Mouse (Mus musculus): Measurements from ENCODE around the gene Serpina3f. TPM values are rescaled to one million over a fixed set of nuclear protein-coding genes. Genes with fewer than 3 reads are reported as not detected.
"Not testable (repeated sequence)": the region's sequence is repeated elsewhere in the genome, so short reads cannot be mapped to it uniquely, and the experiment has no call there.

Gene Serpina3f
- polyA plus RNA-seq, 1 experiment from 2014 or later = 0.30 TPM

DNA sequence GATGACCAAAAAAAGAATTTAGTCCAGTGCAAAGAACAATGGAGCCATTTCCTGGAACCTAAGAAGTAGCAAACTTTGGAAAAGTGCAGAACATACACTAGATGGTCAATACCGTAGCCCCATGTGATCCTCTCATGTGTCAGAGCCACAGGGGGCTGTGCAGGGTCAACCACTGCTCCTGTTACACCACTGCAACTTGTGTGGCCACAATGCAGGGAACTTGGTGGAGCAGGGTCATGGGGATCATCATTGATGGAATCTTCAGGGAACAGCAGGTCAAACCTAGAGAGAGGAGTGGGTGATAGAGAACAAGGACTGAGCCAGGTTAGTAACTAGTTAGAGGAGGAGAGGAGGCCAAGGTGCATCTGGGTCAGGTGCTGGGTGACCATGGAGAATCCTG, 7.3 kb downstream of the Serpina3f start:
- ATAC-seq (replicated peaks; ENCODE audit: low FRiP score) = no peak
- no peaks in the 10 kb centered on the region for H3K9me3 ChIP-seq (replicated peaks)
- H3K4me1 ChIP-seq = no peaks in the 10 kb centered on the region
- no peak overlapping the region for H3K9ac ChIP-seq
- 74% methylated on average over 1 of the region's 1 CpGs for WGBS
- H3K27me3 ChIP-seq = no peaks in the 10 kb centered on the region
- H3K4me3 ChIP-seq (replicated peaks) = no peak overlapping the region
- H3K36me3 ChIP-seq = no peaks in the 10 kb centered on the region
- H3K27ac ChIP-seq = no peak overlapping the region
- no peak overlapping the region for H3K4me2 ChIP-seq

DNA sequence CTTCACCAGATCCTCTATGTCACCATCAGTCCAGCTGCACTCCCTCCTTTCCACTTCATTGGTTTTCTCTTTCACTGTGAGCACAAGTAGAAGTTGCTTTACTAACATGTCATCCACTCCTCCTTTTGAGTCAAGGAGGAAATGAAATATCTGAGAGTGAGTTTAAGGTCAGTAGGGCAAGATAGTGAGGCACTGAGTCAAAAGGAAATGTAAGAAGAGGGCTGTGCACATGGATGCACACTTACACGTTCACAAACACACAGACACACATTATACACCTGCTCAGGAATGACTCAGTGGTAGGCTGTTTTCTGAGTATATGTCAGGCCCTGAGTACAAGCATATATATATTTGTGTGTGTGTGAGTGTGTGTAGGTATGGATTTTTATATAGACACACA, 9.3 kb downstream of the Serpina3f start:
- Histone ChIP-seq H3K27me3 (no peaks in the 10 kb centered on the region), H3K4me3 (replicated peaks) (no peak overlapping the region), H3K27ac (no peak overlapping the region), H3K9ac (no peak overlapping the region), H3K4me2 (no peak overlapping the region), H3K4me1 (no peaks in the 10 kb centered on the region), H3K36me3 (no peaks in the 10 kb centered on the region), H3K9me3 (replicated peaks) (no peaks in the 10 kb centered on the region)
- 29% methylated on average over 1 of the region's 1 CpGs for WGBS
- ATAC-seq (replicated peaks; ENCODE audit: low FRiP score) = no peak

DNA sequence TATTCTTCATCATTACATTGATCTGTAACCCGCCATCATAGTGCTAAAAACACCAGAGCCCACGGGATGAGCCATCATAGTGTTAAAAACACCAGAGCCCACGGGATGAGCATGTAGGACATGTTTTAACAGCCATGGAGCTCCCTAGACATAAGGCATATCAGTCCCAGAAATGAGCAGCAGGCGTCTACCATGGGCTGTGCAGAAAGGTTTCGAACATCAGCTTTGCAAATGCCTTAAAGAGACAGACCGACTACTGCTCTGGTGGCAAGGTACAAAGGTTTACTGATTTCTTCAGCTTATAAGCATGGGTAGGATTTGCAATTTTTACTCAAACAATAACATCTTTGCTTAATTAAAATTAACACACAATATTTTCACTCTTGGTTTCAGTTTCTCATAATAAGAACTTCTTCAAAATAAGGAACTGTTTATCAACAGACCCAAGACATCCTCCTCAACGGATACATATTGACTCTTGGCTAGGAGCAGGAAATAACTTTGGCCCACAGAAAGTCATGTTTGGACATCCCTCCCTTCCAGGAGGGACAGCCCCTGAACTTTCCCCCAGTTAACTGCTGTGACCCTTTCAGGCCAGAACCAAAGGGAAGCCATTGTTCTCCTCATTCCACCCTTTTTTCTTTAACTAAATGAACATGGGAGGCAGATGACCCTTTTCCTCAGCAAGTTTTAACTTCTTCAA, 10.4 kb downstream of the Serpina3f start:
- H3K9ac ChIP-seq = no peak overlapping the region
- H3K4me2 ChIP-seq = no peak overlapping the region
- no peak overlapping the region for H3K27ac ChIP-seq
- no peaks in the 10 kb centered on the region for H3K4me1 ChIP-seq
- 76% methylated on average over 7 of the region's 7 CpGs for WGBS
- H3K36me3 ChIP-seq = no peaks in the 10 kb centered on the region
- no peak for ATAC-seq (replicated peaks; ENCODE audit: low FRiP score)
- H3K27me3 ChIP-seq = no peaks in the 10 kb centered on the region
- no peak overlapping the region for H3K4me3 ChIP-seq (replicated peaks)
- no peaks in the 10 kb centered on the region for H3K9me3 ChIP-seq (replicated peaks)

DNA sequence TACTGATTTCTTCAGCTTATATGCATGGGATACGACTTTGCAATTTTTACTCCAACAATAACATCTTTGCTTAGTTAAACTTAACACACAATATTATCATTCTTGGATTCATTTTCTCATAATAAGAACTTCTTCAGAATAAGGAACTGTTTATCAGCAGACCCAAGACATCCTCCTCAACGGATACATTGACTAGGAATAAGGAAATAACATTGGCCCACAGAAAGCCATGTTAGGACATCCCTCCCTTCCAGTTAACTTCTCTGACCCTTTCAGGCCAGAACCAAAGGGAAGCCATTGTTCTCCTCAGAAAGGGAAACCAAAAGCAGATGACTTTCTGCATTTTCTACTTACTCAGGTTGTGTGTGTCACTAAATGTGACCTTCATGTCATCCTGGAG, 16.4 kb downstream of the Serpina3f start:
- peaks cover 2% of the 10 kb centered on the region; the same call in 1 of the 2 replicates for H3K4me1 ChIP-seq
- H3K27ac ChIP-seq = no peak overlapping the region
- 75% methylated on average over 2 of the region's 2 CpGs for WGBS
- H3K4me3 ChIP-seq (replicated peaks) = no peak overlapping the region
- no peaks in the 10 kb centered on the region for H3K36me3 ChIP-seq
- no peak overlapping the region for H3K9ac ChIP-seq
- ATAC-seq (replicated peaks; ENCODE audit: low FRiP score) = no peak
- H3K4me2 ChIP-seq = no peak overlapping the region
- H3K27me3 ChIP-seq = no peaks in the 10 kb centered on the region
- no peaks in the 10 kb centered on the region for H3K9me3 ChIP-seq (replicated peaks)

DNA sequence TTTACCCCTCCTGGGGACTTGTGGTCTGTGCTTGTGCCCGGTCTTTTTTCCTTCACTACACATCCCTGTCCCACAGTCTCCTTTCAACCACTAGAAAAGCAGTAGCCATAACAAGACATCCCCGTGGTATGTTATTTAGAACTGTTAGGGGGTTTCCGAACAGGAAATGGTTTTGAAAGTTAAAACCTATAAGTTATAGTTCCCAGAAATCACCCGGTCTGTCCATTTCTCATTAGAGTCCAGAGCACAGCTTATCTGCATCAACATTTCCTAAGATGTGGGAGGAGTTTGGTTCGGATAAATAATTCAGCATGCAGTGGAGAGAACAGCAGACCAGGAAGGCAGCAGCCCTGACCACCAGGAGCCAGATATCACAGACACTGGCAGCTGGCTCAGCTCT, 21.6 kb downstream of the Serpina3f start, which contains the start of gene Serpina3g:
TSS of gene Serpina3g (plus strand) at position 331 of the 400 bp plus-strand sequence.
- Histone ChIP-seq H3K4me1 (peaks cover 10% of the 10 kb centered on the region), H3K9ac (no peak within 1 kb of the TSS), H3K36me3 (no peaks in the 10 kb centered on the region), H3K4me3 (replicated peaks) (no peak within 1 kb of the TSS; the same call in 1 of the 2 replicates), H3K4me2 (peak within 1 kb of the TSS; percentile 38), H3K27ac (peak within 1 kb of the TSS; percentile 66), H3K9me3 (replicated peaks) (no peaks in the 10 kb centered on the region), H3K27me3 (no peaks in the 10 kb centered on the region)
- 27% methylated on average over 5 of the region's 5 CpGs for WGBS
- peak; percentile 74 for ATAC-seq (replicated peaks; ENCODE audit: low FRiP score)

DNA sequence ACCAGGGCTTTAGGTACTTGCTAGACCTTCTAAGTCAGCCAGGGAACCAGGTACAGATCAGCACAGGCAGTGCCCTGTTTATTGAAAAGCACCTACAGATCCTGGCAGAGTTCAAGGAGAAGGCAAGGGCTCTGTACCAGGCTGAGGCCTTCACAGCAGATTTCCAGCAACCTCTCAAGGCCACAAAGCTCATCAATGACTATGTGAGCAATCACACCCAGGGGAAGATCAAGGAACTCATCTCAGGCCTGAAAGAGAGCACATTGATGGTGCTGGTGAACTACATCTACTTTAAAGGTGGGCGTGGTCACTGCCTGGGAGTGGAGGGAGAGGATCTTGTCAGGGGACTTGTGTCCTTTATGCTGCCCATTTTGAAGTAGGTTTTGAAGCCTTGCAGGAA, 23.7 kb downstream of the Serpina3f start:
- H3K27me3 ChIP-seq; H3K27ac ChIP-seq; H3K4me3 ChIP-seq (replicated peaks); H3K4me1 ChIP-seq; ATAC-seq (replicated peaks; ENCODE audit: low FRiP score); H3K9me3 ChIP-seq (replicated peaks); H3K9ac ChIP-seq; H3K4me2 ChIP-seq; H3K36me3 ChIP-seq: not testable (repeated sequence)
- WGBS = 90% methylated on average over 1 of the region's 1 CpGs

DNA sequence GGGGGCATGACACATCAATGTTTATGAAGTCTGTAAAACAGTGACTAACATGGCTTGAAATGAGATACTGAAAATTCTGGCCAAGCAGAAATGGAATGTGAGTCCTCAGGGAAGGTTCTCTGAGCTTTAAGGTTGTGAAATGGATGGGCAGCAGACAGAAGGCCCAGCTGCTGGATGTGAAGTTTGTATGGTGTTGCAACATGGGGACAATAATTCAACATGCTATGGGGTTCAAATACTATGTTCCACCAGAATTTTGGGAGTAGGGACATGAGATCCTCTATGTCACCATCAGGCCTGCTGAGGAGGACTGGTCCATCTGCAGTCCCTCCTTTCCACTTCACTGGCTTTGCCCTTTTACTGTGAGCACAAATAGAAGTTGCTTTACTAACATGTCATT, 29.0 kb downstream of the Serpina3f start:
- no peak for ATAC-seq (replicated peaks; ENCODE audit: low FRiP score)

DNA sequence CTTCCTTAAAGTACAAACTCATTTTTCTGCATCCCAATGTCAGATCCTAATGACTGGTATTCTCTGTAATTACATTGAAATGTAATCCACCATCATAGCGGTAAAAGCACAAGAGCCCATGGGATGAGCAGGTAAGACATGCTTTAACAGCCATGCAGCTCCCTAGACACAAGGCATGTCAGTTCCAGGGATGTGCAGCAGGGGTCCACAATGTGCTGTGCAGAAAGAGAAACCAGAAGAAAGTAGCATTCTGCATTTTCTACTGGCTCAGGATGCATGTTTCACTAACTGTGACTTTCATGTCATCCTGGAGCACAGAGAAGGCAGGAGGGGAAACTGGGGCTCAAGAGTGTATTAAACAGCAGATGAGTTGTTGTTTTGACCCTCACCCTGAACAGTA, 30.7 kb downstream of the Serpina3f start:
- H3K4me3 ChIP-seq (replicated peaks) = no peak overlapping the region
- no peak overlapping the region for H3K9ac ChIP-seq
- no peak for ATAC-seq (replicated peaks; ENCODE audit: low FRiP score)
- no peaks in the 10 kb centered on the region for H3K27me3 ChIP-seq
- WGBS = 89% methylated on average over 1 of the region's 1 CpGs
- H3K9me3 ChIP-seq (replicated peaks) = no peaks in the 10 kb centered on the region
- no peaks in the 10 kb centered on the region; the same call in 1 of the 2 replicates for H3K4me1 ChIP-seq
- no peak overlapping the region for H3K27ac ChIP-seq
- no peaks in the 10 kb centered on the region for H3K36me3 ChIP-seq
- no peak overlapping the region for H3K4me2 ChIP-seq

More for the DNA sequence above, 29.0 kb downstream of the Serpina3f start:
- Histone ChIP-seq H3K4me2 (no peak overlapping the region), H3K9ac (no peak overlapping the region), H3K9me3 (replicated peaks) (no peaks in the 10 kb centered on the region), H3K27me3 (no peaks in the 10 kb centered on the region), H3K27ac (no peak overlapping the region), H3K4me3 (replicated peaks) (no peak overlapping the region), H3K4me1 (no peaks in the 10 kb centered on the region; the same call in 1 of the 2 replicates), H3K36me3 (no peaks in the 10 kb centered on the region)

DNA sequence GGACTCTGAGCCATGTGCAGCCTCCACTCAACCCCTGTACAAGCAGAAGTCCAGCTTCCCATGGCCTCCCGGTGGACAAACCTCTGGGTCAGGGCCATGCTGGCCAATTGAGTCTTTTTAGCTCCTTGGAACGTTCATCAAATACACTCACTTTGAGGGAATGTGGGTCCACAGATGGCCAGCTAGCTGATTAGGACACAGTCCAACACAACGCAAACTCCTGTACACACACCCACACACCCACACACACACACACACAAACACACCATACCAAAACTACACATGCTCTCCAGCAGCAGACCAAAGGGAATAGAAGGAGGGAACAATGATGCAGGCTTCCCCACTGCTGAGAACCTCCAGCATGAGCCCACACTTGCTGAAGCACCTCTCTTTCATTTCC, 31.3 kb downstream of the Serpina3f start:
- no peak overlapping the region for H3K4me2 ChIP-seq
- H3K27ac ChIP-seq = no peak overlapping the region
- H3K27me3 ChIP-seq = no peaks in the 10 kb centered on the region
- H3K36me3 ChIP-seq = no peaks in the 10 kb centered on the region
- no peaks in the 10 kb centered on the region for H3K9me3 ChIP-seq (replicated peaks)
- WGBS = 57% methylated on average over 3 of the region's 3 CpGs
- no peak overlapping the region for H3K4me3 ChIP-seq (replicated peaks)
- H3K9ac ChIP-seq = no peak overlapping the region
- no peak for ATAC-seq (replicated peaks; ENCODE audit: low FRiP score)
- no peaks in the 10 kb centered on the region; the same call in 1 of the 2 replicates for H3K4me1 ChIP-seq

DNA sequence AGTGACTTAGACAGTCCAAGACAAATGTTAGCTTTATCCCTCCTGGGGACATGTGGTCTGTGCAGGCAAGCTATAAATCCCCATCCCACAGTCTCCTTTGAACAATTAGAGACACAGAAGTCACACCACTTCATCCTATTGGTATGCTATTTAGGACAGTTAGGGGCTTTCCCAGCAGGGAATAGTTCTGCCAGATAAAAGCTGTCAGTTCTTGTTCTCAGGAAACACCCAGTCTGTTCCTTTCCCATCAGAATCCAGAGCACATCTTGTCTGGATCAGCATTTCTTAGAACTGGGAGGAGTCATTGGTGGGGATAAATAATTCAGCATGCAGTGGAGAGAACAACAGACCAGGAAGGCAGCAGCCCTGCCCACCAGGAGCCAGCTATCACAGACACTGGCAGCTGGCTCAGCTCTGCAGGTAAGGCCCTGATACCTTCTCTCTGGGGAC, 33.2 kb downstream of the Serpina3f start:
- Histone ChIP-seq H3K27me3 (no peaks in the 10 kb centered on the region), H3K9me3 (replicated peaks) (no peaks in the 10 kb centered on the region), H3K4me2 (no peak overlapping the region), H3K4me1 (no peaks in the 10 kb centered on the region; the same call in 1 of the 2 replicates), H3K27ac (no peak overlapping the region), H3K4me3 (replicated peaks) (no peak overlapping the region), H3K36me3 (no peaks in the 10 kb centered on the region), H3K9ac (no peak overlapping the region)
- ATAC-seq (replicated peaks; ENCODE audit: low FRiP score) = no peak; the same call in 1 of the 2 replicates

DNA sequence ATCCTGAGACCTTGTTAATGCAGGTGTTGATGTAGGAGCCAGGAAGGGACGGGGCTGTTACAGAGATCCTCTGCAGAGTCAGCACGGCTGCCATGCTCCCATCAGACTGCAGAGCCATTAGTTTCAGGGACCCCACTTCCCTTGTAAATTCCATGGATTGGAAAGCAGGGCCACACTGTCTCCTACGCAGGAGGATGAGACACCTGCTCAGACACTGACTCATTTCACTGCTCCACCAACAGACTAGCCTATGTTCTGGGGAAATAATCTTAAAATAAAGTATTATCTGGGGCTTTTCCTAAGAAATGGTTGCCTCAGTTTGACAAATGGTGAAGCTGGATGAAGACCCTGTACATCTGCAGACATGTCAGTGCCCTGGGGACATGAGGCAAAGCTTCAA, 33.9 kb downstream of the Serpina3f start:
- Histone ChIP-seq H3K9me3 (replicated peaks) (no peaks in the 10 kb centered on the region), H3K27ac (no peak overlapping the region), H3K36me3 (no peaks in the 10 kb centered on the region), H3K27me3 (no peaks in the 10 kb centered on the region), H3K4me2 (no peak overlapping the region), H3K4me1 (no peaks in the 10 kb centered on the region; the same call in 1 of the 2 replicates), H3K9ac (no peak overlapping the region), H3K4me3 (replicated peaks) (no peak overlapping the region)
- no peak for ATAC-seq (replicated peaks; ENCODE audit: low FRiP score)
- WGBS = 63% methylated on average over 3 of the region's 3 CpGs

DNA sequence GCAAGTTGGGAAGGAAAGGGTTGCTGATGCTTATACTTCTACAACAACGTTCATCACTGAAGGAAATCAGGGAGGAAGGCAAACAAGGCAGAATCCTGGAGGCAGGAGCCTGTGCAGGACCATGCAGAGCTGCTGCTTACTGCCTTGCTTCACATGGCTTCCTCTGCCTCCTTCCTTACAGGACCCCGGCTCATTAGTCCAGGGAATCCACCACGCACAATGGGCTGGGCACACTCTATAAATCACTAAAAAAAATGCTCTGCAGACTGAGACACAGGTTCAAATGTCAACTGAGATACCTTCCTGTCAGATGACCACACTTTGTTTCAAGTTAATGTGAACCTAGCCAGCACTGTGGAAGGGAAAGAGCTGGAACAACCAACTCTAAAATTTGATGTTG, 46.7 kb downstream of the Serpina3f start:
- Histone ChIP-seq H3K4me1 (peaks cover 7% of the 10 kb centered on the region; the same call in 1 of the 2 replicates), H3K27me3 (no peaks in the 10 kb centered on the region), H3K36me3 (no peaks in the 10 kb centered on the region), H3K4me3 (replicated peaks) (no peak overlapping the region), H3K9me3 (replicated peaks) (no peaks in the 10 kb centered on the region), H3K9ac (no peak overlapping the region), H3K4me2 (no peak overlapping the region), H3K27ac (no peak overlapping the region)
- 15% methylated on average over 3 of the region's 3 CpGs for WGBS
- ATAC-seq (replicated peaks; ENCODE audit: low FRiP score) = peak; percentile 89

DNA sequence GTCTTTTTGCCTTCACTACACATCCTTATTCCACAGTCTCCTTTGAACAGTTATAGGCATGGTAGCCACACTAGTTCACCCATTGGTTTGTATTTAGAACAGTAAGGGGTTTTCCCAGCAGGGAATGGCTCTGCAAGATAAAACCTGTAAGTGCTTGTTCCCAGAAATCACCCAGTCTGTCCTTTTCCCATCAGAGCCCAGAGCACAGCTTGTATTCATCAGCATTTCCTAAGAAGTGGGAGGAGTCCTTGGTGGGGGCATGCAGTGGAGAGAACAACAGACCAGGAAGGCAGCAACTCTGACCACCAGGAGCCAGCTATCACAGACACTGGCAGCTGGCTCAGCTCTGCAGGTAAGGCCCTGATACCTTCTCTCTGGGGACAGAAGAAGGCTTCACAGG, 48.5 kb downstream of the Serpina3f start, which contains the start of gene Serpina3i:
TSS of gene Serpina3i (plus strand) at position 260 of the 400 bp plus-strand sequence.
- Histone ChIP-seq H3K9ac (no peak within 1 kb of the TSS), H3K4me1 (peaks cover 7% of the 10 kb centered on the region; the same call in 1 of the 2 replicates), H3K9me3 (replicated peaks) (no peaks in the 10 kb centered on the region), H3K4me3 (replicated peaks) (no peak within 1 kb of the TSS), H3K27me3 (no peaks in the 10 kb centered on the region), H3K27ac (no peak within 1 kb of the TSS), H3K4me2 (no peak within 1 kb of the TSS), H3K36me3 (no peaks in the 10 kb centered on the region)
- ATAC-seq (replicated peaks; ENCODE audit: low FRiP score) = no peak; the same call in 1 of the 2 replicates
